Mouse (Mus musculus): Measurements from ENCODE around the gene Fgd6.

DNA sequence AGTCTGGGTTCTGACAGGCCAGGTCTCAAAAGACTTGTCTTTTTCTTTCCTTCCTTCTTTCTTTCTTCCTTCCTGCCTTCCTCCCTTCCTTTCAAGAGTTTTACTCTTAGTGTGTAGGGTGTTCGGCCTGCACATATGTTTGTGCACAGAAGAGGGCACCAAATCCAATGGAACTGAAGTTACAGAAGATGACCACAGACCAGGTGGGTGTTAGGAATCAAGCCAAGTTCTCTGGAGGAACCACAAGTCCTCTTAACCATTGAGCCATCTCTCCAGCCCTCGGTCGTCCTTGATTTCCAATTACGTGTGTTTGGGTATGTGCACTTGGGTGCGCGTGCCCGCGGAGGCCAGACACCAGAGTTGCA, 111.6 kb downstream of the Fgd6 start:
- TF ChIP-seq KAT2A (conservative IDR thresholded peaks at IDR 0.05; ENCODE audit: low read depth, low read length) (no peak), ETS1 (IDR thresholded peaks at IDR 0.05; ENCODE audit: low read depth, low read length) (0 out of 2 replicates have a peak, but pooled peaks have one; percentile 11), CTCF (IDR thresholded peaks at IDR 0.05 in 2 of 3, conservative IDR thresholded peaks at IDR 0.05 in 1 of 3; ENCODE audit: control insufficient read depth in 1 of 3, insufficient read depth in 1 of 3, low read depth in 2 of 3, low read length in 3 of 3, poor library complexity in 1 of 3, severe bottlenecking in 1 of 3) (peak; percentile 12 to 36 (median 13); a peak in 3 of 6 replicates), ZC3H11A (IDR thresholded peaks at IDR 0.05; ENCODE audit: low read depth, low read length) (0 out of 2 replicates have a peak, but pooled peaks have one; percentile 5), RAD21 (IDR thresholded peaks at IDR 0.05; ENCODE audit: low read depth, low read length) (peak; percentile 38), ELF1 (IDR thresholded peaks at IDR 0.05; ENCODE audit: low read depth, low read length) (no peak)

Measured in MEL (cell line).